ENCODE assay signal across 9 mouse cellular contexts in genomic region chr3:88200161-88200971, GRCm38 (mm10). TPM values are rescaled to one million over a fixed set of nuclear protein-coding genes. Genes with fewer than 3 reads are reported as not detected.
DNase-seq lines count a peak whose midpoint lies in the region; ATAC-seq and TF ChIP-seq lines count a peak whose summit lies in the region.
"Had no signal": no experiment of that assay in that cellular context is flagged by ENCODE, and none has a peak within 500 bp of the region (broad histone marks: within the 10 kb centered on the region; RNA-seq: fewer than 3 reads in every experiment).

No protein-coding gene starts in this region.

- peak overlapping the region; percentile 95 for H3K4me2 ChIP-seq in hindbrain, postnatal 0 days (ENCODE audit: low read depth, low read length)
- H3K4me2 ChIP-seq in midbrain, postnatal 0 days (ENCODE audit: low read depth, low read length, poor library complexity, severe bottlenecking), result peak overlapping the region; percentile 83

- H3K27me3 ChIP-seq in thymus, adult 2 months (ENCODE audit: control insufficient read depth, insufficient read depth, low read length), result peaks cover 47% of the 10 kb centered on the region
- H3K27me3 ChIP-seq in hindbrain, postnatal 0 days (ENCODE audit: insufficient read depth, low read length), result no peaks in the 10 kb centered on the region
- peaks cover 25% of the 10 kb centered on the region for H3K27me3 ChIP-seq in midbrain, postnatal 0 days (ENCODE audit: insufficient read depth, low read length)

- 6% methylated on average over 61 of the region's 61 CpGs for WGBS in thymus, adult 2 months
- under 1% methylated on average over 61 of the region's 61 CpGs for WGBS in hindbrain, postnatal 0 days
- WGBS in midbrain, postnatal 0 days, result 2% methylated on average over 57 of the region's 61 CpGs

- H3K9ac ChIP-seq in hindbrain, postnatal 0 days (replicated peaks; ENCODE audit: low read length), result peak overlapping the region; percentile 97
- peak overlapping the region; percentile 86 for H3K9ac ChIP-seq in midbrain, postnatal 0 days (replicated peaks; ENCODE audit: low read length, poor library complexity, severe bottlenecking)

- H3K36me3 ChIP-seq in thymus, adult 2 months (ENCODE audit: control insufficient read depth, insufficient read depth, low read length), result no peaks in the 10 kb centered on the region
- H3K36me3 ChIP-seq in hindbrain, postnatal 0 days (ENCODE audit: insufficient read depth, low read length), result no peaks in the 10 kb centered on the region
- H3K36me3 ChIP-seq in midbrain, postnatal 0 days (ENCODE audit: insufficient read depth, low read length), result no peaks in the 10 kb centered on the region

- intact Hi-C loops in gastrocnemius, adult 2 months (cut with DNase I), result no loop called here

- ATAC-seq in hindbrain, postnatal 0 days, result peak; percentile 36; the same call in 1 of the 2 replicates
- 0 out of 2 replicates have a peak, but pooled peaks have one; percentile 57 for ATAC-seq in midbrain, postnatal 0 days (ENCODE audit: low FRiP score)

- no peak for TF ChIP-seq CTCF in gastrocnemius, adult 2 months (IDR thresholded peaks at IDR 0.05)
- TF ChIP-seq CTCF in thymus, adult 2 months (IDR thresholded peaks at IDR 0.05; ENCODE audit: borderline replicate concordance, control insufficient read depth, extremely low read depth, insufficient read depth, low read length, poor library complexity), result no peak
- TF ChIP-seq CTCF in hindbrain, postnatal 0 days (IDR thresholded peaks at IDR 0.05; ENCODE audit: low read depth), result no peak
- TF ChIP-seq CTCF in midbrain, postnatal 0 days (IDR thresholded peaks at IDR 0.05), result 0 out of 2 replicates have a peak, but pooled peaks have one; percentile 1

- no peak overlapping the region for H3K27ac ChIP-seq in gastrocnemius, adult 2 months
- no peak overlapping the region for H3K27ac ChIP-seq in thymus, adult 2 months (ENCODE audit: control insufficient read depth, insufficient read depth, low read length)
- peak overlapping the region; percentile 94 for H3K27ac ChIP-seq in hindbrain, postnatal 0 days
- H3K27ac ChIP-seq in midbrain, postnatal 0 days (ENCODE audit: low read depth, low read length), result peak overlapping the region; percentile 67

- peaks cover 11% of the 10 kb centered on the region for H3K4me1 ChIP-seq in thymus, adult 2 months (replicated peaks; ENCODE audit: control insufficient read depth, insufficient read depth, low read length)
- H3K4me1 ChIP-seq in hindbrain, postnatal 0 days (ENCODE audit: insufficient read depth, low read length), result peaks cover 44% of the 10 kb centered on the region
- H3K4me1 ChIP-seq in midbrain, postnatal 0 days (ENCODE audit: insufficient read depth, low read length), result no peaks in the 10 kb centered on the region

- H3K9me3 ChIP-seq in hindbrain, postnatal 0 days (ENCODE audit: low read length), result no peaks in the 10 kb centered on the region
- H3K9me3 ChIP-seq in midbrain, postnatal 0 days (ENCODE audit: low read length), result no peaks in the 10 kb centered on the region

- H3K4me3 ChIP-seq in gastrocnemius, adult 2 months, result peak overlapping the region; percentile 67
- H3K4me3 ChIP-seq in thymus, adult 2 months (ENCODE audit: control insufficient read depth, insufficient read depth, low read length), result peak overlapping the region; percentile 13; the same call in 1 of the 2 replicates
- peak overlapping the region; percentile 63 for H3K4me3 ChIP-seq in hindbrain, postnatal 0 days (ENCODE audit: low read length)
- peak overlapping the region; percentile 49 for H3K4me3 ChIP-seq in midbrain, postnatal 0 days (ENCODE audit: low read depth, low read length)
- H3K4me3 ChIP-seq: myocyte had no signal

- TF ChIP-seq POLR2A in thymus, adult 2 months (IDR thresholded peaks at IDR 0.05; ENCODE audit: control insufficient read depth, extremely low read depth, insufficient read depth, low read length, poor library complexity), result no peak

- DNase-seq in gastrocnemius, adult 2 months, result no peak
- no peak for DNase-seq in gastrocnemius, postnatal 10 days
- DNase-seq in thymus, adult 2 months, result no peak
- no peak for DNase-seq in thymus, postnatal 25 days
- peak; percentile 55 for DNase-seq in hindbrain, postnatal 0 days (ENCODE audit: low spot score)
- DNase-seq in midbrain, postnatal 0 days (ENCODE audit: low spot score), result peak; percentile 42
- DNase-seq in spleen, postnatal 14 days (ENCODE audit: low spot score in 2 of 2), result no peak
- no peak for DNase-seq in urinary bladder, postnatal 10 days (ENCODE audit: low spot score)

RNA-seq across cellular contexts. Expression of gene Rhbg, which starts 54.1 kb away (rescaled TPM):
- not detected for total RNA-seq in gastrocnemius, adult 2 months (2021)
- not detected for total RNA-seq in gastrocnemius, postnatal 10 days (2021)
- 2.5 and 2.7 TPM in 2 replicates for polyA plus RNA-seq in thymus, adult 2 months (2012; rRNA removed)
- 0.94 and 1.0 TPM in 2 replicates for total RNA-seq in hindbrain, postnatal 0 days (2014; rRNA removed)
- 0.37 and 0.43 TPM in 2 replicates for polyA plus RNA-seq in hindbrain, postnatal 0 days (2015; fragmentation: Nextera tagmentation; extraction: Ambion mirVana)
- 0.94 and 1.0 TPM in 2 replicates for total RNA-seq in midbrain, postnatal 0 days (2014; rRNA removed)
- polyA plus RNA-seq in midbrain, postnatal 0 days (2015; fragmentation: Nextera tagmentation; extraction: Ambion mirVana), result 0.21 and 0.41 TPM in 2 replicates
- polyA plus RNA-seq: myocyte had no signal

RNA-seq across cellular contexts. Expression of gene Mef2d, which starts 58.2 kb away (rescaled TPM):
- 100 to 1,000 TPM; 173 to 184 TPM for total RNA-seq in gastrocnemius, adult 2 months (2021)
- total RNA-seq in gastrocnemius, postnatal 10 days (2021), result 100 to 1,000 TPM; 148 to 163 TPM
- polyA plus RNA-seq in thymus, adult 2 months (2012; rRNA removed), result 343 and 377 TPM in 2 replicates
- 44.0 and 50.3 TPM in 2 replicates for total RNA-seq in hindbrain, postnatal 0 days (2014; rRNA removed)
- polyA plus RNA-seq in hindbrain, postnatal 0 days (2015; fragmentation: Nextera tagmentation; extraction: Ambion mirVana), result 13.4 and 19.2 TPM in 2 replicates
- 45.5 and 59.6 TPM in 2 replicates for total RNA-seq in midbrain, postnatal 0 days (2014; rRNA removed)
- polyA plus RNA-seq in midbrain, postnatal 0 days (2015; fragmentation: Nextera tagmentation; extraction: Ambion mirVana), result 21.5 and 26.1 TPM in 2 replicates

Comparison
In these comparisons a context has a peak if more than half of its experiments do, and no peak if none do; other contexts are left out.
1. DNase-seq: peak in hindbrain, postnatal 0 days (single experiment) and midbrain, postnatal 0 days (single experiment); none in gastrocnemius, adult 2 months (single experiment), gastrocnemius, postnatal 10 days (single experiment), thymus, adult 2 months (single experiment), thymus, postnatal 25 days (single experiment), spleen, postnatal 14 days (0 of 2) and urinary bladder, postnatal 10 days (single experiment).
2. H3K27ac ChIP-seq: peak in hindbrain, postnatal 0 days (single experiment) and midbrain, postnatal 0 days (single experiment); none in gastrocnemius, adult 2 months (single experiment) and thymus, adult 2 months (single experiment).
3. H3K4me3 ChIP-seq: peak in every context shown above with its lines; median percentile 67 in gastrocnemius, adult 2 months; 63 in hindbrain, postnatal 0 days; 49 in midbrain, postnatal 0 days; 13 in thymus, adult 2 months.